Mouse (Mus musculus): ENCODE measurements around the gene Apeh.

Apeh gene

DNA sequence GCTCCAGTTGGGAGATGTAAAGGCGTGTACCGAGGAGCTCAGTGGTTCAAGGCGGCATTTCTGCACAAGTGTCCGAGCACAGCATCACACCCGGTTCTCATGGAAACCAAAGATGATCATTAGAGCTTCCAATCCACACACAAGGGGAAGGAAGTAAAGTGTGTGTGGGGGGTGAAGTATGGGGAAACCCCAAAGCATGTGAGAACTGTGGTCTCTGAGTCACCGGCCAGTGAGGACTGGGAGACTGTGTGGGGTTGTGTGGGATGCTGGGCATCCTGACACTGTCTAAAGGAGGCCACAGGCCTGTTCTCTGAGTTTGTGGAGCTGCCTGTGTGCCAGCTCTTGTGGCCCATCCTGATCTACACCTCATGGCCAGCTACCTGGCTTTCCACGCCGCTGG is 26.3 kb upstream of the Apeh start:
- no peak for DNase-seq (ENCODE audit: low read depth, low spot score)

DNA sequence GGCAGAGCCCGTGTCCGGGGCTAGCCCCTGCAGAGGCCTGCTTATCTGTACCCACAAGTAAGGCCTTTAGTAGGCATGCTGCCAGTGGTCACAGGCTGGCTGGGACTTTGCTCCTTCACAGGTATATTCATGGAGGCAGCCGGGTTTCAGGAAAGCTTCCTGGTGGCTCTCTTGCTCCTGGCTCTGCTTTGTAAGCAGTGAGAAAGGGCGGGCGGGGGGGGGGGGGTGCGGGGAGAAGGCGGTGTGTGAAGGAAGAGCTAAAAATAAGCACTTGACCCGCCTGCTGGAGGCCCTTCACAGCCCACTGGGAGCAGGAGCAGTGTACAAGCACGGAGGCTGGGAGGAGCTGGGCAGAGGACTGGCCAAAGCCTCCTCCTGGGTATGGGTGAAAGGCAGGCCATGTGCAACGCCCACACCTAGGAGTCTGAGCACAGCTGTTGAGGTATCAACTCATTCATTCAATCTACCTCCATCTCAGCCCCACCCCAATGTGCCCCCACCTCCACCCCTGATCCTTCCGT is 25.5 kb upstream of the Apeh start:
- no peak for DNase-seq (ENCODE audit: low read depth, low spot score)

DNA sequence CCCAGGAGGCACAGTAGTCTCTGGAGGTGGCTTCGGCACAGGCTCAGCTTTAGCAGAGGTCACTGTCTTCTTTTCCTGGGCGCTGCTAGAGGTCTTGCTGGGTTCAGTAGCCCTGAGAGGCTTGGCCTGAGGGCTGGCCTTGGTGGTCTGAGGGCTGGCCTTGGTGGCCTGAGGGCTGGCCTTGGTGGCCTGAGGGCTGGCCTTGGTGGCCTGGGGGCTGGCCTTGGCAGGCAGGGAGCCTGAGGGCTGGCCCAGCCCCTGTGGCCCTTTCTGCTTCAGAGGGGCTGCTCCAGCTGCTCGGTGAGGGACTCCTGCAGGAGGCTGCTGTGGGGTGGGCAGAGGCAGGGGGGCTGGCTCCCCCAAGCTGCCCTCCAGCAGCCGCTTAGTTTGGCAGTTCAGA is 22.7 kb upstream of the Apeh start:
- no peak for DNase-seq (ENCODE audit: low read depth, low spot score)

DNA sequence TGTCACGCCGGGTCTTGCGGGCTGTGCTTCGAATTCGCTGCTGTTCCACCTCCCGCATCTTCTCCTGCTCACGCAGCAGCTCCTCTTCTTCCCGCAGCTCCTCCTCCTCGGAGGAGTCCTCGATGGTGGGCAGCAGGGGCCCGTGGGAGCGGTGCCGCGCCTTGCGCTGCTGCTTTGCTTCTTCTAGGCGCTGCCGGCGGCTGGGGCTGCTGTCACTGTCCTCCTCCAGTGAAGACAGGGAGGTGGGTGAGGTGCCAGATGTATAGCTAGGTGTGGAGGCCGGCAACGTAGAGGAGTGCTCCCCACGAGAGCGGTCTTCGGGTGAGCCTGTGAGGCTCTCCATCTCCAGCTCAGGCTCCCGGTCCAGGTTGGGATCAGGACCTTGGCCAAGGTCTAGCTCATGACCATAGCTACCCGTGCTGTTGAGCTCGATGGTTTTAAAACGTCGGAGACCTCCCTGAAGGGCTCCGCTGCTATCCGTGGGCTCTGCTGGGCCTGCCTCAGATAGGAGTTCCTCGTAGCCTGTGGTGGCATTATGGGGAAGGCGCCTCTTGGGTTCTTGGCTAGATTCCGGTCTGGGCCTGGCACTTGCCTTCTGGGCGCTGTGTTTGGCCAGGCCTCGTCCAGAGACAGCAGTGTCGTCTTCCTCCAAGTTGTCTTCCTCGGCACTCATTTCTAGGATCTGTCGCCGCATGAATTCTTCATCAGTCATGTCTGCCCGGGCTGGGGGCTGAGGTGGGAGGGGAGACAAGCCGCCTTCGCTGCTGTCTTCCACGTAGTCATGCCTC is 21.1 kb upstream of the Apeh start:
- no peak for DNase-seq (ENCODE audit: low read depth, low spot score)

DNA sequence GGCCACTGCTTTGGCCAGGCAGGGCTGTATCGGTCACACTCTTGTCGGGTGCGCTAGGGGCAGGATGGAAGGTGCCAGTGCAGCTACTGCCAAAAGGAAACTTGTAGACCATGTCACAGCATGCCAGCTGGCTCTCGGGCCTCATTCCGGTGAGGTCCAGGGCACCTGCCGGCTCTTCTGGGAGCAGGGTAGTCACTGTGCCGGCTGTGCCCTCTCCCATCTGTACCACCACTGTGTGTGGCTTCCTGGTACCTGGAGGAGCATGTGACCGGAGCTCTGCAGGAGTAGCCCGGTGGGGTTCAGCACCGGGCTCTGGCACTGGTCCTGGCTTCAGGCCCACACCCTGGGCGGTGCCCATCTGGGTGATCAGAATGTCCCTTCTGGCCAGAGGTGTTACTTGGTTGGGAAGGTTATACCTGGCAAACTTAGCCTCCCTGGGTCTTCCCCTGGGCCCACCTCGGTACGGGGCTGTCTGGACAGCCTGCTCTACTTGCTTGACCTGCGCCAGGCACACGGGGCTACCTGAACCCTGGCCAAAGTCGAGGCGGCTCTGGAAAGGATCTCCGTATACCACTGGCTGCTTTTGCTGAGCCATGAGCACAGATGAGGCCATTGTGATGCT is 18.4 kb upstream of the Apeh start:
- DNase-seq (ENCODE audit: low read depth, low spot score): no peak

DNA sequence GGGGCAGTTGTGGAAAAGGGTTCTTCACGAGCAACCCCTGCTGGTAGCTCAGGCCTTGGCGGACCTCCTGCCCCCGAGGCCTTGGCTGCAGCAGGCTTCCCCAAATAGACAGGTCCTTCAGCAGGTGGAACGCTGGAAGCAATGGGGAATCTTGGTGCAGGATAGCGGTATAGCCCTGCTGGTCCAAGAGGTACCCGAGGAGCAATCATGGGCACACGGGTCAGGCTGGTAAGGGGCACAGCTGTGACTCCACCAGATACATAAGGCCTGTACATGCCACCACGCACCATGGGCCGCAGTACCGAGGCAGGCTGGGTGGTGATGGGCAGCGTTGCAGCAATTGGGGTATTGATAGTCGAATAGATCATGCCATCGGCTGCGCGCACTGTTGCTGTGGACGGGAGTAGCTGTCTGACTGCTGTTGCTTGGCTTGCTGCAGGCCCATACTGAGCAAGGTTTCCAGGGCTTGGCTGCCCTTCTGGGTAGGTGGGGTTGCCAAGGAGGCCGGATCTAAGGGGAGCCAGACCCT is 17.3 kb upstream of the Apeh start:
- no peak for DNase-seq (ENCODE audit: low read depth, low spot score)

DNA sequence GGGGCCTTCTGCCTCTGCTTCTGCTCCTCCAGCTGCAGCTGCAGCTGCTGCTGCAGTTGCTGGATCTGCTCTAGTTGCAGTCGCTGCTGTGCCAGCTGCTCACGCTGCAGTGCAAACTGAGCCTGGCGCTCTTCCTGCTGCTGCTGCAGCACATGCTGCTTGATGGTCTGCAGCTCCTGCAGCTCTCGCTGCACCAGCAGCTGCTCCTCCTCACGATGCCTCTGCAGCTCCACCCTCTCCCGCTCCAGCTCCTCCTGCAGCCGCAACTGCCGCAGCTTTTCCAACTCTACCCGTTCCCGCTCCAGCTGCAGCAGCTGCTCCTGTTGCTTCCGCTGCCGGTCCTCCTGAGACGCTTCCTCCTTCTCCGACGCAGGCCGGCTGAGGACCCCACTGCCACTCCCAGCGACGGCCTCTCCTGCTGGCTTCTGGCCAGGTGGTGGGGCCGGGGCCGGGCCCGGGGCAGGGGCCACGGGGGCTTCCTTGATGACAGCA is 16.7 kb upstream of the Apeh start:
- DNase-seq (ENCODE audit: low read depth, low spot score): no peak

DNA sequence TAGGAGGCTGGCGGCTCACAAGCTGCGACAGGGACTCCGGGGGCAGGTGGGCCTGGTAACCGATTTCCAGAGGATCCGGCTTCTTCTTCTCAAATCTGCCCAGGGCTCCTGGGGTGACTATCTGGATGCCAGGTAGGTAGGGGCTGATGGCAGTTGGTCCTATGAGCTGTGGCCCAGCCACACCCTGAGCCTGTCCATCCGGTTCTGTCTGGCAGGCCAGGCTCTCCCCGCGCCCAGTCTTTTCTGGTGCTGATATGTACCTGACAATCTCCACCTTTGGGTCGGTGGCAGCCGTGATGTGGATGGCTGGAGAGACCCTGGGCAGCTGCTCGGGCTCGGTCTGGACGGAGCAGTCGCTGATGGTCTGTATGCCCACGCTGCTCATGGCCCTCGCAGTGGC is 15.8 kb upstream of the Apeh start:
- DNase-seq (ENCODE audit: low read depth, low spot score): no peak

DNA sequence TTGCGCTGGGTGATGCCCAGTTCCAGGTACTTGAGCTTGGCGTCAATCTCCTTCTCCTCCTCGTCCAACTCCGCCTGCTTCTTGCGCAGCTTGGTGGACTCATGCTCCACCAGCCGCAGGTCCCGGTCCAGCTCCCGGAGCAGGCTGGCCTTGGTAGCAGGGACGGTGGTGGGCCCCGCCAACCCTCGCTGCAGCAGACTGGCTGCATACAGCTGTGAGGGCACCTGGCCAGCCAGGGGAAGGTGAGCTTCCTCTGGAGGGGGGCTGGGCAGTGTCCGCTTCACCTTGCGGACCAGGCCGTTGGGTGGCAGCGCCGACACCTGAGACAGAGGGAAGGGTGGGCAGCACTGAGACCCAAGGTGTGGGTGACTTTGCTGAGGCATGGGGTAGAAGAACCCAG is 13.5 kb upstream of the Apeh start:
- DNase-seq (ENCODE audit: low read depth, low spot score): no peak

DNA sequence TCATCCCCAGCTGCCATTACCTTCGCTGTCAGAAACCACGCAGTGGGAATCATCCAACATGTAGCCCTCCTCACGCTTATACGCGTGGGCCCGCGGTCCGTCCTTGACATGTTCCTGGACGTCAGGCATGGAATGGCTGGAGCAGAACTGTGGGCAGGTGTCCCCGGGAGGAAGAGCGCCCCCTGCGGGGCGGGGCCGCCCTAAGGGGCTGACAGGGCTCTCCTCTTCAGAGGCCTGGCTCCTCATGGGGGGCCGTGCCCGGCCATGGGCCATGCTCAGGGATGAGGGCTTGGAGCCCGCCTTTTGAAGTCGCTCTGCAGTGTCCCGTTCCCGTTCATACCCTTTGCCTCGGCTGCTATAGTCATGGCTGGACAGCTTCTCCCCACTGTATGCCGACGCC is 11.7 kb upstream of the Apeh start:
- no peak for DNase-seq (ENCODE audit: low read depth, low spot score)

DNA sequence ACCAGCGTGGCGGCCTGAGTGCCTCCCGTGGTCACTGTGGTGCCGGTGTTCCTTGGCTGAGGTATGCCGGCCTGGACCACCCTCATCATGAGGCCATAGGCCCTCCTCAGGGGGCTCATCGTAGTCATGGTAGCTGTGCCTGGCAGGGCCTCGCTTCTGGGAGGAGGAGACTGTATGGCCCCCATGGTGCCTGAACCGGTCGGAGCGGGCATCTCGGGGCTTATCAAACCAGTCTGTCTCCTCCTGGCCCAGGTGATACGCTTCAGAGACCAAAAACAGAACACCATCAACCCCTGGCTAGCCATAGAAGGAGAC is 11.1 kb upstream of the Apeh start:
- DNase-seq (ENCODE audit: low read depth, low spot score): no peak

DNA sequence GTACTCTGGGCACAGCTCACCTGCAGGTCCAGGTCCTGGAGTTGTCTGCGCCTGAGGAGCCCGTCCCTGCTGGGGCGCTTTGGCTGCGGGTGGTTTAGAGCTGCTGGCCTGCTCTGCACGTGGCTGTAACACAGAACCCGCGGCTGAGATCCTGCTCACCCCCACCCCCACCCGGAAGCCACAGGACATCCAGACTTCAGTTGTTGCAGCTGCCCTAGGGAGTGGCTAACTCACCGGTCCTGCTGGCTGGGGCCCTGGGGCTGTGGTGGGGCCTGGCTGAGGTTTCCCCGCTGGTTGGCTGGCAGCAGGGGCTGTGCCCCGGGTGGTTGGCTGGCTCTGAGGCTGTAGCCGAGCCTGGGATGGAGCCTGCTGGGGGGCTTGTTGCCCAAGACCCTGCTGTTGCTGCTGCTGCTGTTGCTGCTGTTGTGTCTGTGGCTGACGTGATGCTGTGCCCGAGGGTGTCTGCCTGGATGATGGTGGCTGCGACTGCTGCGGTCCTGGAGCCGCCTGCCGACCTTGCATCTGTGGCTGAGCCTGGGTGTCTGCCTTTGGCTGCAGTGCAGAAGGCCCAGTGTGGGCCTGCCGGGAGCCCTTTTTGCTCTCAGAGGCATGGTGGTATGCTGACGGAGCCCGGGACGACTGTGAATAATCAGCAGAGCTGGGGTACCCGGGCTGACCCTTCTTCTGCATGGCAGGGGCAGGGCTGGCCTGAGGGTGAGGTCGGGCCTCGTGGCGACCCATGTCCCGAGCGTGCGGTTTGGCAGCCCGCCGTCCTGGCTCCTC is 10.6 kb upstream of the Apeh start:
- DNase-seq (ENCODE audit: low read depth, low spot score): no peak

DNA sequence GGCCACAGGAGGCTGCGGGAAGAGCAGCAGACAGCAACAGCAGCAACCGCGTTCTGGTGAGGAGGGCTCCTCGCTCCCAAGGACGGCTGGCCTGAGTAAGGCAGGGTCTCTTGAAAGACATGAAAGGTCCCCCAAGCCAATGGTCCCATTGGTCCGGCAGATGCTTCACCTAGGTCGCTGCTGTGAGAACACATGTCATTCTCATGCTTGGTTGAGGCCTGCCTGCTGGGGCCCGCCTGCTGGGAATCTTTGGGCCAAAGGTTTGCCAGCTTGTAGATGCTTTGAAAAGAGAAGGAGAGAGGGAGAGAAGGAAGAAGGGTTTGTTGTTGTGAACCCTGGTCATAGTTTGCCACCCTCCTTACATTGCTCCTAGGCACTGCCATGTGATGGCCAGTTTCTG is 5.2 kb upstream of the Apeh start:
- DNase-seq (ENCODE audit: low read depth, low spot score): no peak

DNA sequence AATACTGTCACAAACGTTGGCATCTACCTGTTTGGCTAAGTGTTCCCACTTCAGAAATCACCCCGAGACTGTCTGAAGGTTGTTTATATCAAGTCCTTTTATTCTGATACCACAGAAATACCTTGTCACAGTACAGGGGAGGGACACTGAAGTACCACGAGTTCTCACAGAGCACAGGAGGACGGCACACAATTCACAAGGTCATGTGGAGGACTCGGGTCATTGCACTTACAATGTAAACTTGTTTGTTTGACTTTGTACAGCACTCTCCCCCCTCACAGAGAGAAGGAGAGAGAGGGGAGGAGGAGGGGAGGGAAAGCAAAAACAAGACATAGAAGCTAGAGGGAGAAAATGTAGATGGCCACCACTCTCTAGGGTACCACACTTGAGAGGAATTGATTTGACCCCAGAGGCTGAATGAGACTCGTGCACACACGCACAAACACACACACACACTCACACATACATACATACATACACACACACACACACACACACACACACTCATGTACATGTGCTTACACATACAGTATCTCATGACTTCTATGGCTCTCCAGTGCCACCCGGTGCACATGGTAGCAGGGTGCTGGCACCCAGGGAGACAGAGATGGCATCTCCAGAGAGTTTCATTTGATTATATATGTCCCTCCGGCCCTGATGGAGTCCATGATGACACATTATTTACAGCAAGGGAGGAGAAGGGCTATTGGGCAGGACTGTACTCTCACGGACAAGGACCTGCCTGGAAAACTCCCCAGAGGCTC is 1.7 kb upstream of the Apeh start:
- no peak for DNase-seq (ENCODE audit: low read depth, low spot score)

DNA sequence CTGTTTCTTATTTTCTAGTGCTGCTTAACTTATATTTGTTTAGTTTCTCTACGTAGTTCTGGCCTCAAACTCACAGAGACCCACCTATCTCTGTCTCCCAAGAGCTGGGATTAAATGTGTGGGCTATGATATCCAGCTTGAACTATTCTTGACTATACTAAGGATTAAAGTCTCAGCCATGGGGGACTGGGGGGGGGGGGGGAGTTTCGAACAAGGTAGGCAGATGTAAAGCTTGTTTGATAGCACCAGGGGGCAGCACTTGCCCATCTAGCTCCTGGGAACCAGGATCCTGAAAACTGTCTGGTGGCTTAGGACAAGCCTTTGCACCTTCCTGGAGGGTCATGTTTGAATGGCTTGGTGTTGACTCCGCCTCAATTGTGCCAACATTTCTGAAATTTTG is 1.1 kb upstream of the Apeh start:
- DNase-seq (ENCODE audit: low read depth, low spot score): no peak

DNA sequence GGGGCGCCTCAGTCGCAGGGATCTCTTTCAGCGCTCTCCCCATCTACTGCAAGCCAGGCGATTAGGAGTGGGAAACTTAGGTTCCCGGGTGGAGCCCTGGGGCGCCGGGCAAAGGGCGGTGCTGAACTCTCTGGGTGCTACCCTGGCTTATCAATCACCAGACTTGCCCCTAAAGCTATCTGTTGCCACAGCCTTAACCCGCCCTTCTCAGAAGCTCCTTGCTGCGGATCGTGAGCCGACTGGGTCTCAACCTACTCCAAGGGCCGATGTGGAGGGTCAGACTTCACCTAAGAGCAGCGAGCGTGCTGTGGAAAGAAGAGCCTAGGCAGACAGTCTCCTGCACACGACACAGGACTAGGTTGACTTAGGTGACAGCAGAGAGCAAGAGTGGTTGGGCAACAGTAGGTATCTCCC is 599 bp upstream of the Apeh start:
- DNase-seq (ENCODE audit: low read depth, low spot score): no peak

DNA sequence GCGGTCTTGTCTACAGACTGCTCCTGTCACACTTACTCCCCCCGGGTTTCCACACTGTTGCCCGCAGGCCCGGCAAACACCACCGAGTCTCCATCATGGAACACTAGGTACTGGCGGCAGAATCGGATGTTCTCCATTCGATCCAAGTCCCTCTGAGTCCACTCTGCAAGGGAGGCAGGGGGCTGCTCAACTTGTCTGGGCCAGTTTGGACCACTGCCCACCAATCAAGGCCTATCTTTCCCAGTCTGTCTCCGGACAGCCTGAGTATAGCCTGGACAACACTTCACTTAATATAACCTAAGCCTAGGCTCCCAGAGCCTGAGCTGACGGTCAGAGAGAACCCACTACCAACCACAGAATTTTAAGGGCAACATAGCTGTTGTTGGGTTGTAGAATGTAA is 820 bp downstream of the Apeh start:
- DNase-seq (ENCODE audit: low read depth, low spot score): no peak

DNA sequence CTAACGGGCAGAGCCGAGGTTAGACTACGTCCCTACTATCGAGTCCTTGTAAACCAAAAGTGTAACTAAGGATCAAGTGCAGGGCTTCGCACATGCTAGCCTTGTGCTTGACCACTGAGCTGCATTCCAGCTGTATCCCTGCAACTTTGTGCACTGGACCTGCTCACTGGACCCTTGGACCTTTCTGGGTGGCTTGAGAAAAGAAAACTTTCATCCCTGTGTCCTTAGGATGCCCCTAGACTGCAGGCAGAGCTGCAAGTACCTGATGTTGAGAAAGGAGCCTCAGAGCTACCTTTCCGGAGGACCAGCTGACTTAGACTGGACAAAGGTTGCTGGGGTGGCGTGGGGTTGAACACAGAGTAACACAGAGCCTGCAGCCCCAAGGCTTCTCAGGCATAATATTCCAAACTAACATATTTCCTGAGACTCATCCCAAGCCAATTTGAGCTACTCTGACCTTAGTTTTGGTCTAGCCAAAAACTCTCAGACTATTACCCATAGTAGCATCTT is 3.7 kb downstream of the Apeh start:
- DNase-seq (ENCODE audit: low read depth, low spot score): no peak

DNA sequence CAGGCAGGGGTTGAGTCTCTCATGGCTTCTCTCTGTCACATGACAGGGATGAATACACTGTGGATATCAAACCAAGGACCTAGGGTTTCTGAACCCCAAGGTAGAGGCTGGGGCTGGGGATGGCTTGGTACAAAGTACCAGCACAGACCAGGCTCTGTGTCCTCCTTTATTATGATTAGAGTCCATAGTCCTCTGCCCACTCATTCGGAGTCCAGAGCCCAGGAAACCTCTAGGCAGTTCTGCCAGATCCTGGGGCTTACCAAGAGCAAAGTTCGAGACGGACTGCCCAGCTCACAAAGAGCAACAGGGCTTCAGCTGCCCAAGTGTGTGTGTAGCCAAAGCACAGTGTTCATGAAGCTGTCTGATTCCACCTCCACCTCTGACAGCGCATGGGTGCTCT is 9.1 kb downstream of the Apeh start:
- no peak for DNase-seq (ENCODE audit: low read depth, low spot score)

DNA sequence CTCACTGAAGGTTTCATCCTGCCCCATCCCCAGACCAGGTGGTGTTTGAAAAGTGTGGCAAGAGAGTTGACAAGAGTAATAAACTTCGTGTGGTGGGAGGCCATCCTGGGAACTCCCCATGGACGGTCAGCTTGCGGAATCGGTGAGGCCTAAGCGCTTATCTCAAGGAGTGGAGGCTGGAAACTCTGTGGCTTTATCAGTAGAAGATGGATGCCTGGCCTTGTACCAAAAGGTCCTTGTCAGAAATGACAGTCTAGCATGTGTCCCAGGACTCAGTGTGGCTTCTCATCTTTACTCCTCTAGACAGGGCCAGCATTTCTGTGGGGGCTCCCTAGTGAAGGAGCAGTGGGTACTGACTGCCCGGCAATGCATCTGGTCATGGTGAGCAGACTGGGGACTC is 10.8 kb downstream of the Apeh start:
- no peak for DNase-seq (ENCODE audit: low read depth, low spot score)

DNA sequence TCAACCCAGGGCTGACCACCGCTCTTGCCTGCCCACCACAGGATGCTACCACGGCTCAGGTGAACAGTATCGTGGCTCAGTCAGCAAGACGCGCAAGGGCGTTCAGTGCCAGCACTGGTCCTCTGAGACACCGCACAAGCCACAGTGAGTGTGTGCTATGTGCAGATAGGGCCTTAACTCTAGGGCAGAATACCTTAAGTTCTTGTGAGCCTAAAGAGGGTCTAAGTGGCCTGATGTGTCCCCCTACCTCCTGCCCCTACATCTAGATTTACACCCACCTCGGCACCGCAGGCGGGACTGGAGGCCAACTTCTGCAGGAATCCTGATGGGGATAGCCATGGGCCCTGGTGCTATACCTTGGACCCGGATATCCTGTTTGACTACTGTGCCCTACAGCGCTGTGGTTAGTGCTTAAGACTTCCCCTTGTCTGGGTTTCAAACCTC is 11.4 kb downstream of the Apeh start, which contains the start of gene Rnf123:
TSS of gene Rnf123 (minus strand) at position 359 of the 444 bp plus-strand sequence.
- no peak for DNase-seq (ENCODE audit: low read depth, low spot score)

Data from brain, embryonic 18.5 days (tissue).